Comparison of ENCODE assay signal across 35 mouse cellular contexts in genomic region chr17:8286987-8287386, GRCm38 (mm10). TPM values are rescaled to one million over a fixed set of nuclear protein-coding genes. Genes with fewer than 3 reads are reported as not detected.
"Had no signal": no experiment of that assay in that cellular context is flagged by ENCODE, and none has a peak within 500 bp of the region (broad histone marks: within the 10 kb centered on the region; RNA-seq: fewer than 3 reads in every experiment).

No protein-coding gene starts in this region.

- ATAC-seq: hindbrain, postnatal 0 days; intestine, embryonic 16.5 days; liver, embryonic 12.5 days had no signal

- H3K9ac ChIP-seq: heart, embryonic 13.5 days; heart, embryonic 15.5 days; hindbrain, embryonic 13.5 days; hindbrain, embryonic 15.5 days; kidney, embryonic 15.5 days; limb, embryonic 12.5 days; liver, embryonic 12.5 days; liver, embryonic 14.5 days had no signal

- H3K9me3 ChIP-seq: heart, embryonic 13.5 days; heart, embryonic 15.5 days; hindbrain, embryonic 13.5 days; hindbrain, embryonic 15.5 days; kidney, embryonic 15.5 days; limb, embryonic 10.5 days; limb, embryonic 12.5 days; liver, embryonic 12.5 days had no signal

- H3K4me2 ChIP-seq: heart, embryonic 11.5 days; heart, embryonic 13.5 days; heart, embryonic 15.5 days; hindbrain, embryonic 13.5 days; hindbrain, embryonic 15.5 days; kidney, embryonic 15.5 days; limb, embryonic 12.5 days; liver, embryonic 12.5 days had no signal

- H3K36me3 ChIP-seq: limb, embryonic 10.5 days had no signal

- H3K27ac ChIP-seq: heart, adult 2 months; heart, embryonic 13.5 days; heart, embryonic 15.5 days; hindbrain, embryonic 13.5 days; hindbrain, embryonic 15.5 days; hindbrain, postnatal 0 days; kidney, embryonic 15.5 days; kidney, postnatal 0 days; limb, embryonic 10.5 days; limb, embryonic 12.5 days; liver, embryonic 12.5 days; liver, embryonic 14.5 days had no signal

- DNase-seq: gastrocnemius, postnatal 14 days; gastrocnemius, postnatal 36 days; heart, adult 11 months; heart, adult 2 months; heart, postnatal 14 days; heart, postnatal 36 days; kidney, adult 11 months; kidney, adult 2 months; kidney, adult 9 months; kidney, postnatal 14 days; kidney, postnatal 36 days; layer of hippocampus, adult 9-11 months; layer of hippocampus, postnatal 36 days had no signal

- H3K27me3 ChIP-seq: heart, embryonic 13.5 days; heart, embryonic 15.5 days; hindbrain, embryonic 13.5 days; hindbrain, embryonic 15.5 days; kidney, embryonic 15.5 days; liver, embryonic 12.5 days had no signal

- H3K4me3 ChIP-seq: heart, adult 2 months; heart, embryonic 13.5 days; heart, embryonic 15.5 days; hindbrain, embryonic 13.5 days; hindbrain, embryonic 15.5 days; kidney, embryonic 15.5 days; limb, embryonic 10.5 days; limb, embryonic 12.5 days; liver, embryonic 12.5 days had no signal

RNA-seq across cellular contexts. Expression of gene Prr18, which starts 50.3 kb away (rescaled TPM):
- total RNA-seq: gastrocnemius, adult 18-20 months; hematopoietic stem cell, adult 5-6 weeks had no signal
- polyA plus RNA-seq: heart, postnatal 0 days had no signal

RNA-seq across cellular contexts. Expression of gene Ccr6, which starts 51.1 kb away (rescaled TPM):
- total RNA-seq: gastrocnemius, adult 18-20 months; gastrocnemius, adult 8-10 months; gastrocnemius, postnatal 14 days; gastrocnemius, postnatal 36 days; heart, adult 2 months; heart, postnatal 14 days; heart, postnatal 36 days; hematopoietic stem cell, adult 5-6 weeks; hindbrain, postnatal 0 days; layer of hippocampus, postnatal 14 days; layer of hippocampus, postnatal 36 days; left cerebral cortex, postnatal 14 days; liver, adult 2 months had no signal
- polyA plus RNA-seq: heart, embryonic 11.5 days; heart, embryonic 13.5 days; heart, postnatal 0 days; hindbrain, embryonic 11.5 days; hindbrain, embryonic 13.5 days; hindbrain, embryonic 15.5 days; hindbrain, postnatal 0 days; kidney, embryonic 15.5 days; kidney, postnatal 0 days; limb, embryonic 10.5 days; limb, embryonic 12.5 days; limb, embryonic 14.5 days; liver, embryonic 12.5 days had no signal
